Mouse (Mus musculus) adrenal gland, adult (tissue): ENCODE data around the gene Cpa4.
A peak's percentile ranks its signal among the peaks of the same experiment; 100 is the strongest.

Source experiments
- DNase-seq, 2 experiments: peaks; one replicate each; pipeline ENCODE4 v3.0.0; 2022 to 2023; ENCODE audit warnings: low spot score in 1 of 2; ENCODE audit not compliant: inconsistent age in 2 of 2

Cpa4 gene

GRCm38 (mm10) chr6:30568069-30568468 lies at the start of gene Cpa4:
TSS of gene Cpa4 (plus strand) at chr6:30568369.
- DNase-seq = no peak

GRCm38 (mm10) chr6:30520400-30520799 lies 47.8 kb upstream of the Cpa4 start:
- DNase-seq = no peak

GRCm38 (mm10) chr6:30525456-30526332 lies 42.5 kb upstream of the Cpa4 start:
- DNase-seq = no peak

- DNase-seq = peak in 1 of 2 experiments; percentile 57
Measured at GRCm38 (mm10) chr6:30526586-30527515, 41.3 kb upstream of the Cpa4 start.

GRCm38 (mm10) chr6:30528800-30529199 lies 39.4 kb upstream of the Cpa4 start:
- no peak for DNase-seq

GRCm38 (mm10) chr6:30535340-30535739 lies 32.8 kb upstream of the Cpa4 start:
- peak; percentile 64 to 87 for DNase-seq

- DNase-seq = no peak
Measured at GRCm38 (mm10) chr6:30538240-30538639, 29.9 kb upstream of the Cpa4 start.

- no peak for DNase-seq
Measured at GRCm38 (mm10) chr6:30538800-30539199, 29.4 kb upstream of the Cpa4 start.

- no peak for DNase-seq
Measured at GRCm38 (mm10) chr6:30541009-30541799, 27.0 kb upstream of the Cpa4 start, which contains the start of gene Cpa2. TSS of gene Cpa2 (plus strand) at chr6:30541582.

- DNase-seq = no peak
Measured at GRCm38 (mm10) chr6:30542277-30542676, 25.9 kb upstream of the Cpa4 start.

- no peak for DNase-seq
Measured at GRCm38 (mm10) chr6:30543077-30543476, 25.1 kb upstream of the Cpa4 start.

GRCm38 (mm10) chr6:30543851-30544250 lies 24.3 kb upstream of the Cpa4 start:
- no peak for DNase-seq

GRCm38 (mm10) chr6:30545689-30546088 lies 22.5 kb upstream of the Cpa4 start:
- no peak for DNase-seq

GRCm38 (mm10) chr6:30546571-30547273 lies 21.4 kb upstream of the Cpa4 start:
- DNase-seq = peak; percentile 53 to 84

GRCm38 (mm10) chr6:30547274-30547645 lies 20.9 kb upstream of the Cpa4 start:
- peak; percentile 42 to 65 for DNase-seq

- peak; percentile 56 to 87 for DNase-seq
Measured at GRCm38 (mm10) chr6:30547656-30548306, 20.4 kb upstream of the Cpa4 start.

GRCm38 (mm10) chr6:30549231-30549761 lies 18.9 kb upstream of the Cpa4 start:
- peak in 1 of 2 experiments; percentile 73 for DNase-seq

GRCm38 (mm10) chr6:30550496-30551192 lies 17.5 kb upstream of the Cpa4 start:
- DNase-seq = peak in 1 of 2 experiments; percentile 29

- no peak for DNase-seq
Measured at GRCm38 (mm10) chr6:30551193-30551515, 17.0 kb upstream of the Cpa4 start.
